Mouse (Mus musculus) fat pad, adult 2 months (tissue): Measurements from ENCODE around the gene Muc3.
"Not testable (repeated sequence)": the region's sequence is repeated elsewhere in the genome, so short reads cannot be mapped to it uniquely, and the experiment has no call there.

Source experiments
- DNase-seq: peaks from one replicate; pipeline ENCODE4 v3.0.0-alpha.2; 2011; ENCODE audit warnings: low read depth, low spot score; ENCODE audit errors: extremely low read depth

Muc3 gene

GRCm38 (mm10) chr5:137149272-137149882 lies at the start of gene Muc3:
Gene Muc3, minus strand, starts transcription at chr5:137149322.
- not testable (repeated sequence) for DNase-seq

- no peak for DNase-seq
These were observed 45.5 kb upstream of the Muc3 start for GRCm38 (mm10) chr5:137194488-137195120.

- DNase-seq, result no peak
These were observed 44.3 kb upstream of the Muc3 start for GRCm38 (mm10) chr5:137193279-137193952.

- DNase-seq, result no peak
These were observed 40.2 kb upstream of the Muc3 start for GRCm38 (mm10) chr5:137189326-137189725.

GRCm38 (mm10) chr5:137185362-137185761 lies 36.2 kb upstream of the Muc3 start:
- no peak for DNase-seq

GRCm38 (mm10) chr5:137179646-137180374 lies 30.7 kb upstream of the Muc3 start:
- no peak for DNase-seq

GRCm38 (mm10) chr5:137173967-137174366 lies 24.8 kb upstream of the Muc3 start:
- no peak for DNase-seq

- no peak for DNase-seq
These were observed 23.5 kb upstream of the Muc3 start for GRCm38 (mm10) chr5:137172591-137172990.

GRCm38 (mm10) chr5:137171478-137171877 lies 22.4 kb upstream of the Muc3 start:
- DNase-seq, result no peak

GRCm38 (mm10) chr5:137170836-137171380 lies 21.8 kb upstream of the Muc3 start:
- no peak for DNase-seq

- DNase-seq, result no peak
These were observed 18.4 kb upstream of the Muc3 start for GRCm38 (mm10) chr5:137167539-137167938.

GRCm38 (mm10) chr5:137166012-137166411 lies 16.9 kb upstream of the Muc3 start:
- no peak for DNase-seq

- no peak for DNase-seq
These were observed 12.7 kb upstream of the Muc3 start for GRCm38 (mm10) chr5:137161853-137162252.

- DNase-seq, result no peak
These were observed 10.3 kb upstream of the Muc3 start for GRCm38 (mm10) chr5:137159461-137159860.

GRCm38 (mm10) chr5:137153289-137153688 lies 4.2 kb upstream of the Muc3 start:
- DNase-seq, result no peak

GRCm38 (mm10) chr5:137152623-137153022 lies 3.5 kb upstream of the Muc3 start:
- no peak for DNase-seq

GRCm38 (mm10) chr5:137140836-137141235 lies 8.3 kb downstream of the Muc3 start:
- DNase-seq, result no peak

GRCm38 (mm10) chr5:137138977-137139376 lies 10.1 kb downstream of the Muc3 start:
- DNase-seq, result no peak

- DNase-seq, result no peak
These were observed 14.2 kb downstream of the Muc3 start for GRCm38 (mm10) chr5:137134959-137135358.

GRCm38 (mm10) chr5:137131490-137131889 lies 17.6 kb downstream of the Muc3 start:
- DNase-seq, result no peak

- DNase-seq, result no peak
These were observed 19.8 kb downstream of the Muc3 start for GRCm38 (mm10) chr5:137129281-137129680.
